Mouse (Mus musculus) brain, embryonic 14.5 days (tissue): ENCODE results near the gene Cdc42ep3. TPM values are rescaled to one million over a fixed set of nuclear protein-coding genes. Genes with fewer than 3 reads are reported as not detected.

Experiments used
- DNase-seq: peaks from one replicate; pipeline ENCODE4 v3.0.0-alpha.2; 2011; ENCODE audit warnings: low read depth
- CTCF ChIP-seq: fragments of 200-500 bp; IDR thresholded peaks from 2 replicates; pipeline ENCODE4 v1.5.1; 2012; ENCODE audit warnings: inconsistent platforms, mild to moderate bottlenecking, moderate library complexity, borderline replicate concordance; ENCODE audit not compliant: insufficient read depth, insufficient read length; ENCODE audit errors: extremely low read depth
- POLR2A ChIP-seq: fragments of 200-500 bp; IDR thresholded peaks from 2 replicates; pipeline ENCODE4 v1.6.1; 2012; ENCODE audit warnings: mild to moderate bottlenecking, inconsistent platforms, borderline replicate concordance; ENCODE audit not compliant: poor library complexity, insufficient read depth, insufficient read length, severe bottlenecking; ENCODE audit errors: extremely low read depth
- polyA plus RNA-seq: library from polyadenylated mRNA; depleted of rRNA; stranded (reverse); fragments of >200 nt; gene quantifications from 2 replicates; pipeline ENCODE4 v1.2.3, GENCODE M21; 2012; rRNA removed

Cdc42ep3 gene
- polyA plus RNA-seq, result 25.6 and 27.9 TPM in 2 replicates

- DNase-seq, result peak; percentile 83
- TF ChIP-seq POLR2A, result peak; percentile 35; the same call in 1 of the 2 replicates
- TF ChIP-seq CTCF, result no peak
These were observed at the start of gene Cdc42ep3 for GRCm38 (mm10) chr17:79354444-79355270. Cdc42ep3 (minus strand) TSS chr17:79355091.

GRCm38 (mm10) chr17:79400356-79400755, 45.5 kb upstream of the Cdc42ep3 start:
- TF ChIP-seq POLR2A (no peak), CTCF (no peak)
- no peak for DNase-seq

GRCm38 (mm10) chr17:79398416-79398815, 43.5 kb upstream of the Cdc42ep3 start:
- DNase-seq, result no peak
- TF ChIP-seq CTCF, result no peak
- TF ChIP-seq POLR2A, result no peak

- TF ChIP-seq CTCF (no peak), POLR2A (no peak)
- peak; percentile 54 for DNase-seq
These were observed 39.9 kb upstream of the Cdc42ep3 start for GRCm38 (mm10) chr17:79394799-79395198.

GRCm38 (mm10) chr17:79393886-79394285, 39.0 kb upstream of the Cdc42ep3 start:
- TF ChIP-seq POLR2A, result no peak
- TF ChIP-seq CTCF, result no peak

GRCm38 (mm10) chr17:79387465-79388066, 32.7 kb upstream of the Cdc42ep3 start:
- TF ChIP-seq CTCF, result no peak
- no peak for TF ChIP-seq POLR2A
- peak; percentile 9 for DNase-seq

More at GRCm38 (mm10) chr17:79393886-79394285, 39.0 kb upstream of the Cdc42ep3 start:
- DNase-seq, result no peak

- no peak for TF ChIP-seq POLR2A
- no peak for TF ChIP-seq CTCF
- DNase-seq, result no peak
These were observed 26.6 kb upstream of the Cdc42ep3 start for GRCm38 (mm10) chr17:79381485-79381884.

GRCm38 (mm10) chr17:79379191-79379590, 24.3 kb upstream of the Cdc42ep3 start:
- no peak for DNase-seq

GRCm38 (mm10) chr17:79376434-79377210, 21.7 kb upstream of the Cdc42ep3 start:
- DNase-seq, result no peak
- TF ChIP-seq POLR2A, result no peak
- no peak for TF ChIP-seq CTCF

More at GRCm38 (mm10) chr17:79379191-79379590, 24.3 kb upstream of the Cdc42ep3 start:
- TF ChIP-seq POLR2A, result no peak
- no peak for TF ChIP-seq CTCF

GRCm38 (mm10) chr17:79372973-79373372, 18.1 kb upstream of the Cdc42ep3 start:
- no peak for TF ChIP-seq POLR2A
- no peak for TF ChIP-seq CTCF

GRCm38 (mm10) chr17:79364749-79365450, 10.0 kb upstream of the Cdc42ep3 start:
- DNase-seq, result no peak

More at GRCm38 (mm10) chr17:79372973-79373372, 18.1 kb upstream of the Cdc42ep3 start:
- DNase-seq, result no peak

More at GRCm38 (mm10) chr17:79364749-79365450, 10.0 kb upstream of the Cdc42ep3 start:
- TF ChIP-seq CTCF (no peak), POLR2A (no peak)
